17 mouse cellular contexts compared by ENCODE assay signal in genomic region chr16:23296721-23297120, GRCm38 (mm10).
"Had no signal": no experiment of that assay in that cellular context is flagged by ENCODE, and none has a peak within 500 bp of the region (broad histone marks: within the 10 kb centered on the region; RNA-seq: fewer than 3 reads in every experiment).

No protein-coding gene starts in this region.

- H3K27ac ChIP-seq: kidney, postnatal 0 days; left cerebral cortex, adult 2 months; liver, embryonic 13.5 days; macrophage; midbrain, embryonic 12.5 days; midbrain, embryonic 15.5 days; neural tube, embryonic 13.5 days had no signal

- H3K4me1 ChIP-seq: midbrain, embryonic 12.5 days; midbrain, embryonic 15.5 days; neural tube, embryonic 13.5 days had no signal

- H3K9ac ChIP-seq: liver, embryonic 13.5 days; midbrain, embryonic 12.5 days; midbrain, embryonic 15.5 days; neural tube, embryonic 13.5 days had no signal

- ATAC-seq: intestine, postnatal 0 days; midbrain, embryonic 15.5 days had no signal

- H3K36me3 ChIP-seq: midbrain, embryonic 15.5 days; neural tube, embryonic 13.5 days had no signal

- H3K9me3 ChIP-seq: liver, embryonic 13.5 days; midbrain, embryonic 12.5 days; midbrain, embryonic 15.5 days; neural tube, embryonic 13.5 days had no signal

- H3K27me3 ChIP-seq: liver, embryonic 13.5 days; midbrain, embryonic 12.5 days; midbrain, embryonic 15.5 days; neural tube, embryonic 13.5 days had no signal

- H3K4me2 ChIP-seq: liver, embryonic 13.5 days; midbrain, embryonic 12.5 days; midbrain, embryonic 15.5 days; neural tube, embryonic 13.5 days had no signal

- H3K4me3 ChIP-seq: left cerebral cortex, adult 2 months; liver, embryonic 13.5 days; midbrain, embryonic 12.5 days; midbrain, embryonic 15.5 days; myocyte; neural tube, embryonic 13.5 days had no signal

- DNase-seq: kidney, adult 2 months; kidney, postnatal 25 days; layer of hippocampus, postnatal 36 days; liver, embryonic 13.5 days; lung, postnatal 10 days; retina, postnatal 1 day; right cerebral cortex, postnatal 25 days; thymus, adult 18-20 months; thymus, postnatal 14 days had no signal
